Mouse (Mus musculus) midbrain, embryonic 15.5 days (tissue): ENCODE measurements around the gene Ptger2. TPM values are rescaled to one million over a fixed set of nuclear protein-coding genes. Genes with fewer than 3 reads are reported as not detected.
"Not testable (repeated sequence)": the region's sequence is repeated elsewhere in the genome, so short reads cannot be mapped to it uniquely, and the experiment has no call there.

Experiments
- ATAC-seq: fragments of 200-750 bp; cut with Nextera tagmentation; replicated peaks from 2 replicates; pipeline ENCODE4 v1.8.0; 2017; ENCODE audit warnings: moderate TSS enrichment
- H3K27ac ChIP-seq: fragments of 300-500 bp; sonication (generic); 2 replicates; pipeline ENCODE4 v1.5.1; 2015; ENCODE audit warnings: mild to moderate bottlenecking, inconsistent platforms
- H3K27me3 ChIP-seq: fragments of 300-500 bp; sonication (generic); replicated peaks from 2 replicates; pipeline ENCODE4 v1.6.1; 2015; ENCODE audit warnings: inconsistent platforms
- H3K36me3 ChIP-seq: fragments of 300-500 bp; sonication (generic); replicated peaks from 2 replicates; pipeline ENCODE4 v1.6.1; 2015; ENCODE audit warnings: inconsistent platforms
- H3K4me1 ChIP-seq: fragments of 300-500 bp; sonication (generic); 2 replicates; pipeline ENCODE4 v1.6.1; 2015; ENCODE audit warnings: inconsistent platforms
- H3K4me2 ChIP-seq: fragments of 300-500 bp; sonication (generic); 2 replicates; pipeline ENCODE4 v1.6.1; 2015; ENCODE audit warnings: inconsistent platforms, mild to moderate bottlenecking, moderate library complexity
- H3K4me3 ChIP-seq: fragments of 300-500 bp; sonication (generic); 2 replicates; pipeline ENCODE4 v1.5.1; 2015; ENCODE audit warnings: mild to moderate bottlenecking, inconsistent platforms
- H3K9ac ChIP-seq: fragments of 300-500 bp; sonication (generic); 2 replicates; pipeline ENCODE4 v1.6.1; 2015; ENCODE audit warnings: mild to moderate bottlenecking, inconsistent platforms
- H3K9me3 ChIP-seq: fragments of 300-500 bp; sonication (generic); 2 replicates; pipeline ENCODE4 v1.6.1; 2016; ENCODE audit warnings: inconsistent platforms
- WGBS: fragments of 180-500 bp; shearing (Covaris S2); methylation state at CpG from one replicate; pipeline ENCODE4 v1.1.7; 2015; ENCODE audit warnings: mixed read lengths; 5-methylcytosine and 5-hydroxymethylcytosine counted together
- polyA plus RNA-seq: library from polyadenylated mRNA; unstranded; fragments of >200 nt; fragmentation: Nextera tagmentation; extraction: Ambion mirVana; gene quantifications from 2 replicates; pipeline ENCODE4 v1.2.1, GENCODE M21; 2015

Gene Ptger2
- polyA plus RNA-seq: 0.93 and 1.00 TPM in 2 replicates

DNA sequence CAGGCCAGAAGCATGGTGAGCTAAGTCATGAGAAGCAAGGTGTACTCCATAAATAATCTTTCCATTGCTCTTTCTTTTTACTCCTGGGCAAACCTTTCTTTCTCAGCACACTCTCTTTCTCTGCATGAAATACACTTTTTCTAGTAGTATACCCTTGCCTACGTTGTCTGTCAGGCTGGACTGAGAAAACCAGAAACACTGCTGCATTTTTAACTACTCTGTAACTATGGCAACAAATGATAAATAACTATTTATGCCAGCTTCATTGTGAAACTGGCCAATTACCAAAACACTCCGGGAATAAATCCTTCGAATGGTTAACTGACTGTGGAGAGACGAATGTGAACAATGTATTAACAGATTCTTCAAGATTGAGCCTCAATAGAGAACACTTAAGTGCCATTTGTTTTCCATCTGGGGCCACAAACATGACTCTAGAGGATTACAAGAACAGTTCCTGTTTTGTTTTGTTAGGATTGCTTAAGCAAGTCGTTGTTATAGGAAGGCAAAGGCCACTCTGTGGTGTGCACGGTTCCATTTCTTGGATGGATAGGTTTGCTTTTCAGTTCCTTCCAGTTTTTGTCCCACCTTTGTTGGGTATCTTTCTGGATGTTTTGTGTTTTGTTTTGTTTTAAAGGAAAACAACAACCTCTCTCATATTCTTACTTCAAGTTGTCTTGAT, at the start of gene Ptger2:
Gene Ptger2 (plus strand): TSS at position 522 of the 682 bp plus-strand sequence.
- Histone ChIP-seq H3K4me2 (peak within 1 kb of the TSS; percentile 73), H3K27me3 (peaks cover 12% of the 10 kb centered on the region), H3K4me3 (peak within 1 kb of the TSS; percentile 49), H3K4me1 (peaks cover 10% of the 10 kb centered on the region; the same call in 1 of the 2 replicates), H3K9ac (peak within 1 kb of the TSS; percentile 36)
- 30% methylated on average over 6 of the region's 6 CpGs for WGBS
- not testable (repeated sequence) for H3K27ac ChIP-seq, H3K9me3 ChIP-seq, H3K36me3 ChIP-seq, ATAC-seq

DNA sequence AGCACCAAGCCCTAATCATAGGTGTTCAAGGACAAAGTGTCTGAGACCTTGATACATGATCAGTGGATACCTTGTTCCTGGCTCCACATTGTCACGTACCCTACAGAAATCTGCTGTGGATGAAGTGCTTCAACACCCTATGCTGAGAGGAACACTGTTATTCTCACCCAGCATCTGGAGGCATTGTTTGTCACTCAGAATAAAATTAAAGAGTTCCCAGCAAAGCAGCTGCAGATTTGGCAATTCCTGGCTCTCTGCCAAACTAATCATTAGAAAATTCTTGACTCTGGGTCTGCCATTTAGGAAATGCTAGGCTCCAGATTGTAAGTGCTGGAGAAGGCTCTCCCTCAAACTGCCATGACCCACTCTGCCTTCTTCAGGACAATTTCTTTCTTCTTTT, 27.2 kb upstream of the Ptger2 start:
- 84% methylated on average over 1 of the region's 1 CpGs for WGBS
- H3K27me3 ChIP-seq: no peaks in the 10 kb centered on the region
- no peak for ATAC-seq

GRCm38 (mm10) chr14:44977278-44977677, 10.7 kb upstream of the Ptger2 start:
- not testable (repeated sequence) for H3K27ac ChIP-seq
- ATAC-seq: peak; percentile 45
- WGBS: 7% methylated on average over 4 of the region's 4 CpGs

More for the DNA sequence above, 27.2 kb upstream of the Ptger2 start:
- no peak overlapping the region for H3K4me3 ChIP-seq
- no peak overlapping the region for H3K4me2 ChIP-seq
- H3K36me3 ChIP-seq: no peaks in the 10 kb centered on the region
- H3K9ac ChIP-seq: no peak overlapping the region
- H3K4me1 ChIP-seq: no peaks in the 10 kb centered on the region
- no peak overlapping the region for H3K27ac ChIP-seq
- H3K9me3 ChIP-seq: no peaks in the 10 kb centered on the region

DNA sequence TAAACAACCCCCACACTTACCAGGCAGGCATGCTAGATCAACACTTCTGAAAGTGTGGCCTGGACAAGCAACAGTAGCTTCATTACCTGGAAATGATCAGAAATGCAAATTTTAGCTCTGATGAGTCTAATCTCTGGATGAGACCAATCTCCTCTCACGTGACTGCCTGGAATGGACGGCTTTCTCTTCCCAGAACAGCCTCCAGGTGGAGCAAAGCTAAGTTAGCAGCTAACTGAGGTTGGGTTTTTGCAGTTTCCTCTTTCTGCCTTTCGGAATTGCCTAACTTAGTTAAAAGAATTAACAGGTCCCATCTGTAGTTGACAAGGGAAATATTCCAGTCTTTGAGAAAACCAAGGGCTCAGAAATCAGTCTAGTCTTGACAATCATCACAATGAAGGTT, 8.1 kb upstream of the Ptger2 start:
- no peak overlapping the region for H3K4me3 ChIP-seq
- no peaks in the 10 kb centered on the region for H3K4me1 ChIP-seq
- H3K9ac ChIP-seq: no peak overlapping the region
- no peak overlapping the region for H3K4me2 ChIP-seq
- ATAC-seq: no peak
- H3K27me3 ChIP-seq: 0 out of 2 replicates have a peak, but pooled peaks cover 4% of the 10 kb centered on the region
- H3K36me3 ChIP-seq: no peaks in the 10 kb centered on the region
- no peaks in the 10 kb centered on the region for H3K9me3 ChIP-seq
- H3K27ac ChIP-seq: no peak overlapping the region
- 47% methylated on average over 3 of the region's 3 CpGs for WGBS

More at GRCm38 (mm10) chr14:44977278-44977677, 10.7 kb upstream of the Ptger2 start:
- H3K36me3 ChIP-seq, H3K4me1 ChIP-seq, H3K4me3 ChIP-seq, H3K9ac ChIP-seq, H3K27me3 ChIP-seq, H3K4me2 ChIP-seq, H3K9me3 ChIP-seq: not testable (repeated sequence)

- H3K4me1 ChIP-seq: no peaks in the 10 kb centered on the region
- 0 out of 2 replicates have a peak, but pooled peaks have one; percentile 59 for ATAC-seq
- H3K27ac ChIP-seq: no peak overlapping the region
- no peak overlapping the region for H3K4me3 ChIP-seq
- H3K9me3 ChIP-seq: no peaks in the 10 kb centered on the region
- no peaks in the 10 kb centered on the region for H3K36me3 ChIP-seq
- 0 out of 2 replicates have a peak, but pooled peaks cover 4% of the 10 kb centered on the region for H3K27me3 ChIP-seq
- H3K9ac ChIP-seq: no peak overlapping the region
- 12% methylated on average over 4 of the region's 4 CpGs for WGBS
- no peak overlapping the region for H3K4me2 ChIP-seq
Observed at GRCm38 (mm10) chr14:44981490-44981889, 6.5 kb upstream of the Ptger2 start.

DNA sequence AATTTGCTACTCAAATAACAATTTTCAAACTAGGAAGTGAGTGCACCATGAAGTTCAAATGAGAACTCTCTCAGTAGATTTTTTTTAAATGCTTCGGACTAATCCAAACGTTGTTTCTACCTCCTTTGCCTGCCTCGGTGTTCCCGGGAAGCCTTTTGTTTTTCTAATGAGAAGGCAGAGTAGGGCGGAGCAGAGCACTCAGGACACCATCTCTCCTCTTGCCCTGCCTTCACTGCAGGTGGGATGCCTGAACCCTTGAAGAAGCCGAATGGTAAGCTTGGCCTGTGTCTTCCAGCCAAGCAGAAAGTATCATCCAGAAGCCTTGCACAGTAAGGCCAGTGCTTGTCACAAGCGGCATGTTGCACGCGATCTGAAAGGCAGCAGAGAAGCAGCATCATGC, 3.9 kb upstream of the Ptger2 start:
- Histone ChIP-seq H3K36me3 (no peaks in the 10 kb centered on the region), H3K4me3 (no peak overlapping the region), H3K9ac (no peak overlapping the region), H3K4me1 (peaks cover 5% of the 10 kb centered on the region; the same call in 1 of the 2 replicates), H3K9me3 (no peaks in the 10 kb centered on the region), H3K4me2 (no peak overlapping the region), H3K27me3 (0 out of 2 replicates have a peak, but pooled peaks cover 4% of the 10 kb centered on the region), H3K27ac (no peak overlapping the region)
- WGBS: 29% methylated on average over 9 of the region's 9 CpGs
- ATAC-seq: no peak

DNA sequence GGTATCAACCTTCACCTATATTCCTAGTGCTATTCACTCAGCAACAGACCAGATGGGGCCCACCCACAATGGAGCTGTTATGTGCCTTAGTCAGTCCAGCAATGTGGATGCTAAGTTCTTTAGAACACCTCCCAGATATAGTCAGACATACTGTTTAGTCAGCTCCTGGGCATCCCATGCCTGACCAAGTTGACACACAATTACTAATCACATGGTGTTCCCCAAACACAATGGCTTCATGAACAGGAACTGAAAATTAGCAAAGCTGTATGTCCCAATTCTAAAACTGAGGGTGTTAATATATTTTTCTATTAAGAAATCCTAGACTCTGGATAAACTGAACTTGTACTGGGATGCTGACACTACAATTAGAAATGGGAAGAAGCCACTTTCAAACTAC, 1.7 kb upstream of the Ptger2 start:
- Histone ChIP-seq H3K27me3 (peaks cover 16% of the 10 kb centered on the region), H3K36me3 (no peaks in the 10 kb centered on the region), H3K4me2 (no peak overlapping the region), H3K9me3 (no peaks in the 10 kb centered on the region), H3K4me1 (peaks cover 10% of the 10 kb centered on the region; the same call in 1 of the 2 replicates), H3K27ac (no peak overlapping the region), H3K9ac (no peak overlapping the region), H3K4me3 (no peak overlapping the region)
- no peak for ATAC-seq

- Histone ChIP-seq H3K4me1 (peaks cover 10% of the 10 kb centered on the region; the same call in 1 of the 2 replicates), H3K36me3 (no peaks in the 10 kb centered on the region), H3K9me3 (no peaks in the 10 kb centered on the region), H3K9ac (peak overlapping the region; percentile 36), H3K4me3 (peak overlapping the region; percentile 49), H3K27me3 (peaks cover 12% of the 10 kb centered on the region), H3K27ac (no peak overlapping the region), H3K4me2 (peak overlapping the region; percentile 73)
- 3% methylated on average over 14 of the region's 14 CpGs for WGBS
- ATAC-seq: peak; percentile 78
Observed at GRCm38 (mm10) chr14:44988456-44989016, 541 bp downstream of the Ptger2 start.

DNA sequence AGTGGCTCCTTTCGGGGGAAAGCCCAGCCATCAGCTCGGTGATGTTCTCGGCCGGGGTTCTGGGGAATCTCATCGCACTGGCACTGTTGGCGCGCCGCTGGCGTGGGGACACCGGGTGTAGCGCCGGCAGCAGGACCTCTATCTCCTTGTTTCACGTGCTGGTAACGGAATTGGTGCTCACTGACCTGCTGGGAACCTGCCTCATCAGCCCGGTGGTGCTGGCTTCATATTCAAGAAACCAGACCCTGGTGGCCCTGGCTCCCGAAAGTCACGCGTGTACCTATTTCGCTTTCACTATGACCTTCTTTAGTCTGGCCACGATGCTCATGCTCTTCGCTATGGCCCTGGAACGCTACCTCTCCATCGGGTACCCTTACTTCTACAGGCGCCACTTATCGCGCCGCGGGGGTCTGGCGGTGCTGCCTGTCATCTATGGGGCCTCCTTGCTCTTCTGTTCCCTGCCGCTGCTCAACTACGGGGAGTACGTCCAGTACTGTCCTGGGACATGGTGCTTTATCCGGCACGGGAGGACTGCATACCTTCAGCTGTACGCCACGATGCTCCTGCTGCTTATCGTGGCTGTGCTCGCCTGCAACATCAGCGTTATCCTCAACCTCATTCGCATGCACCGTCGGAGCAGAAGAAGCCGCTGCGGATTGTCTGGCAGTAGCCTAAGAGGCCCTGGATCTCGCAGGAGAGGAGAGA, 1.2 kb downstream of the Ptger2 start:
- H3K4me2 ChIP-seq: peak overlapping the region; percentile 73
- H3K27ac ChIP-seq: no peak overlapping the region
- peak overlapping the region; percentile 49 for H3K4me3 ChIP-seq
- H3K36me3 ChIP-seq: no peaks in the 10 kb centered on the region
- H3K27me3 ChIP-seq: peaks cover 12% of the 10 kb centered on the region
- WGBS: under 1% methylated on average over 45 of the region's 45 CpGs
- no peaks in the 10 kb centered on the region for H3K9me3 ChIP-seq
- peak overlapping the region; percentile 36 for H3K9ac ChIP-seq
- peaks cover 10% of the 10 kb centered on the region; the same call in 1 of the 2 replicates for H3K4me1 ChIP-seq
- ATAC-seq: peak; percentile 75

GRCm38 (mm10) chr14:44989751-44990150, 1.8 kb downstream of the Ptger2 start:
- ATAC-seq: peak; percentile 38
- peaks cover 10% of the 10 kb centered on the region; the same call in 1 of the 2 replicates for H3K4me1 ChIP-seq
- peaks cover 12% of the 10 kb centered on the region for H3K27me3 ChIP-seq
- H3K9ac ChIP-seq: peak overlapping the region; percentile 36
- no peak overlapping the region for H3K27ac ChIP-seq
- WGBS: 37% methylated on average over 4 of the region's 4 CpGs
- no peaks in the 10 kb centered on the region for H3K36me3 ChIP-seq
- H3K4me2 ChIP-seq: peak overlapping the region; percentile 73
- peak overlapping the region; percentile 49 for H3K4me3 ChIP-seq
- H3K9me3 ChIP-seq: no peaks in the 10 kb centered on the region

DNA sequence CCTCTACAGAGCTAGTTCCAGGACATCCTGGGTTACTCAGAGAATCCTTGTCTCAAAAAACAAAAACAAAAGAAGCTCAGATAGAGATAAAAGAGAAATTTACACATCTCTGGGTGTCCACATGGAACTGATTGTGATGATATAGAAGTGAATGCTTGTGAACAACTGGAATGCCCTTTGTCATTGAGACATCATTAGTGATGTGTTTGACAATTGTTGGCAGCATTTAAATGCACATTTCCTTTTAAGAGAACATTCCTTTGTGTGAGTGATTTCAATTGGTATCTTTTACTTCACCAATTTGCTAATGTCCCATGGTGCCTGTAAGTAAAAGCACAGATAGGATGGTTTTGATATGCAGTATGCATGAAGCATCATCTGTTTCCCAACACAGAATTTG, 6.3 kb downstream of the Ptger2 start:
- Histone ChIP-seq H3K36me3 (no peaks in the 10 kb centered on the region), H3K9ac (no peak overlapping the region), H3K4me1 (peaks cover 4% of the 10 kb centered on the region; the same call in 1 of the 2 replicates), H3K4me3 (no peak overlapping the region), H3K4me2 (no peak overlapping the region), H3K27me3 (peaks cover 12% of the 10 kb centered on the region), H3K9me3 (no peaks in the 10 kb centered on the region), H3K27ac (no peak overlapping the region)
- no peak for ATAC-seq

- whole genome bisulfite sequencing: 90% methylated on average over 3 of the region's 3 CpGs
- no peak overlapping the region for H3K9ac ChIP-seq
- ATAC-seq: no peak
- no peaks in the 10 kb centered on the region for H3K4me1 ChIP-seq
- no peaks in the 10 kb centered on the region for H3K9me3 ChIP-seq
- no peak overlapping the region for H3K27ac ChIP-seq
- no peaks in the 10 kb centered on the region for H3K36me3 ChIP-seq
- H3K4me3 ChIP-seq: no peak overlapping the region
- no peaks in the 10 kb centered on the region for H3K27me3 ChIP-seq
- H3K4me2 ChIP-seq: no peak overlapping the region
Observed at GRCm38 (mm10) chr14:45000086-45000769, 12.2 kb downstream of the Ptger2 start.
